Mouse (Mus musculus) intestine, postnatal 0 days (tissue): ENCODE measurements at regions not wholly inside any gene's neighbourhood (a gene's known extent, or its start where the extent isn't known, plus 50 kb on each side); places are given as distances from the start of the nearest gene placed in this dataset.

Source experiments
- ATAC-seq: fragments of 200-750 bp; cut with Nextera tagmentation; 2 replicates; pipeline ENCODE4 v1.8.0; 2017; ENCODE audit warnings: mild to moderate bottlenecking, moderate TSS enrichment, moderate library complexity
- H3K27ac ChIP-seq: fragments of 300-500 bp; sonication (generic); 2 replicates; pipeline ENCODE4 v1.5.1; 2014; ENCODE audit warnings: mild to moderate bottlenecking, low read depth, low read length, moderate library complexity
- H3K27me3 ChIP-seq: fragments of 300-500 bp; sonication (generic); replicated peaks from 2 replicates; pipeline ENCODE4 v1.6.1; 2014; ENCODE audit warnings: low read length, mixed read lengths; ENCODE audit not compliant: control insufficient read depth, insufficient read depth
- H3K36me3 ChIP-seq: fragments of 300-500 bp; sonication (generic); 2 replicates; pipeline ENCODE4 v1.6.1; 2014; ENCODE audit warnings: mild to moderate bottlenecking, moderate library complexity; ENCODE audit not compliant: control insufficient read depth, insufficient read depth
- H3K4me1 ChIP-seq: fragments of 300-500 bp; sonication (generic); replicated peaks from 2 replicates; pipeline ENCODE4 v1.6.1; 2014; ENCODE audit warnings: antibody characterized with exemption, low read length, mixed read lengths; ENCODE audit not compliant: control insufficient read depth, insufficient read depth
- H3K4me2 ChIP-seq: fragments of 300-500 bp; sonication (generic); replicated peaks from 2 replicates; pipeline ENCODE4 v1.6.1; 2014; ENCODE audit warnings: low read depth, mild to moderate bottlenecking, moderate library complexity
- H3K4me3 ChIP-seq: fragments of 300-500 bp; sonication (generic); 2 replicates; pipeline ENCODE4 v1.5.1; 2014; ENCODE audit warnings: low read depth, low read length
- H3K9ac ChIP-seq: fragments of 300-500 bp; sonication (generic); 2 replicates; pipeline ENCODE4 v1.6.1; 2014; ENCODE audit warnings: mild to moderate bottlenecking, low read depth, low read length
- H3K9me3 ChIP-seq: fragments of 300-500 bp; sonication (generic); 2 replicates; pipeline ENCODE4 v1.6.1; 2016; ENCODE audit warnings: mixed run types; ENCODE audit not compliant: control insufficient read depth
- CTCF ChIP-seq: sonication (generic); IDR thresholded peaks from 2 replicates; pipeline ENCODE4 v1.5.1; 2016; ENCODE audit warnings: low read depth, mild to moderate bottlenecking, control low read depth, antibody characterized with exemption, moderate library complexity
- WGBS: fragments of 180-500 bp; shearing (Covaris S2); extraction: QIAGEN DNeasy Blood & Tissue Kit; methylation state at CpG from one replicate; pipeline ENCODE4 v1.1.7; 2014; 5-methylcytosine and 5-hydroxymethylcytosine counted together

GRCm38 (mm10) chr2:34111286-34111685, 223.5 kb upstream of the Mvb12b start:
- 59% methylated on average over 3 of the region's 3 CpGs for WGBS

GRCm38 (mm10) chr2:34110582-34110981, 222.8 kb upstream of the Mvb12b start:
- Histone ChIP-seq H3K27me3 (no peaks in the 10 kb centered on the region), H3K9ac (no peak overlapping the region), H3K4me2 (no peak overlapping the region), H3K27ac (no peak overlapping the region), H3K36me3 (no peaks in the 10 kb centered on the region), H3K9me3 (no peaks in the 10 kb centered on the region), H3K4me1 (no peaks in the 10 kb centered on the region), H3K4me3 (no peak overlapping the region)
- WGBS: 79% methylated on average over 17 of the region's 17 CpGs
- no peak for TF ChIP-seq CTCF
- ATAC-seq: no peak

More at GRCm38 (mm10) chr2:34111286-34111685, 223.5 kb upstream of the Mvb12b start:
- no peak for TF ChIP-seq CTCF
- Histone ChIP-seq H3K27me3 (no peaks in the 10 kb centered on the region), H3K27ac (no peak overlapping the region), H3K4me2 (no peak overlapping the region), H3K9me3 (no peaks in the 10 kb centered on the region), H3K9ac (no peak overlapping the region), H3K4me3 (no peak overlapping the region), H3K4me1 (no peaks in the 10 kb centered on the region), H3K36me3 (no peaks in the 10 kb centered on the region)
- ATAC-seq: no peak

GRCm38 (mm10) chr2:34107566-34108303, 220.0 kb upstream of the Mvb12b start:
- H3K4me3 ChIP-seq: no peak overlapping the region
- 59% methylated on average over 27 of the region's 27 CpGs for WGBS
- H3K9ac ChIP-seq: no peak overlapping the region
- H3K4me1 ChIP-seq: no peaks in the 10 kb centered on the region
- ATAC-seq: no peak
- H3K36me3 ChIP-seq: no peaks in the 10 kb centered on the region
- H3K27ac ChIP-seq: no peak overlapping the region
- no peaks in the 10 kb centered on the region for H3K27me3 ChIP-seq
- TF ChIP-seq CTCF: no peak
- H3K9me3 ChIP-seq: no peaks in the 10 kb centered on the region
- no peak overlapping the region for H3K4me2 ChIP-seq

DNA sequence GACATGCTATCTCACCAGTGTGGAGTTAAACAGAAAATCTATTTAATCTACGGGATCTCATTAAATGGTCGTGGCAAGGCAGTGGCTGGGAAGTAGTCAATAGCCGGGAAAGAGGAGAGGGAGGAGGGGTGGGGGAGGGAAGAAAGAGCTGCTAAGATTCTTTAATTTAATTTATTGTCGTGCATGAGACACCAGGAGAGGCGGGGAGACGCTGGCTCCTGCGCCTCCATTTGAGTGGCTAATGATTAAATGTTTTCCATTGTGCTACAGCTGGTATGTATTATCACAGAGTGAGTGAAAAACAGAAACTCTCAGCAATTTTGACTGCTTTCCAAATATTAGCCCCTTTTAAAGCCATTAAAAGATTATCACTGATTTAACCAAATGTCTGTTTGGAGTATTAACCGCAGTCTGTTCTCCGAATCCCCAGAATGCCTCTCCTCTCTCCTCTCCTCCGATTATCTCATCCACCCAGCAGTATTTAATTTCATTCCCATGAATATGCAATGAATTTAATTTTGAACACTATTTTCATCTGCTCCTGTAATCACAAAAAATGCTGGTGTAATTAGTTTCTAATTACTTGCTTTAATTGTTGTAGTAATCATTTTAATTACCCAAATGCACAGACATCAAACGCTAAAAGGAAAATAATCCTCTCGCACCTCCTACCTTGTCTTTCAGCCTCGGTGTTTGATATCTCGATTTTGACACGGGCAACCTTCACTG, 219.3 kb upstream of the Mvb12b start:
- H3K36me3 ChIP-seq: no peaks in the 10 kb centered on the region
- no peak overlapping the region for H3K4me2 ChIP-seq
- ATAC-seq: no peak
- H3K4me3 ChIP-seq: no peak overlapping the region
- no peaks in the 10 kb centered on the region for H3K4me1 ChIP-seq
- WGBS: 29% methylated on average over 15 of the region's 15 CpGs
- no peak for TF ChIP-seq CTCF
- no peak overlapping the region for H3K9ac ChIP-seq
- H3K27me3 ChIP-seq: no peaks in the 10 kb centered on the region
- no peaks in the 10 kb centered on the region for H3K9me3 ChIP-seq
- H3K27ac ChIP-seq: no peak overlapping the region

- H3K27me3 ChIP-seq: no peaks in the 10 kb centered on the region
- H3K4me1 ChIP-seq: no peaks in the 10 kb centered on the region
- no peaks in the 10 kb centered on the region for H3K36me3 ChIP-seq
- WGBS: 37% methylated on average over 9 of the region's 9 CpGs
- no peak overlapping the region for H3K4me2 ChIP-seq
- H3K27ac ChIP-seq: no peak overlapping the region
- no peak overlapping the region for H3K4me3 ChIP-seq
- ATAC-seq: no peak
- no peak overlapping the region for H3K9ac ChIP-seq
- no peak for TF ChIP-seq CTCF
- H3K9me3 ChIP-seq: no peaks in the 10 kb centered on the region
These were observed 218.5 kb upstream of the Mvb12b start for GRCm38 (mm10) chr2:34106245-34106644.

GRCm38 (mm10) chr2:34105271-34106051, 217.7 kb upstream of the Mvb12b start:
- no peak overlapping the region for H3K4me3 ChIP-seq
- no peak for ATAC-seq
- WGBS: 68% methylated on average over 13 of the region's 13 CpGs
- H3K4me1 ChIP-seq: no peaks in the 10 kb centered on the region
- no peaks in the 10 kb centered on the region for H3K36me3 ChIP-seq
- TF ChIP-seq CTCF: no peak
- no peak overlapping the region for H3K27ac ChIP-seq
- H3K9me3 ChIP-seq: no peaks in the 10 kb centered on the region
- no peak overlapping the region for H3K9ac ChIP-seq
- H3K27me3 ChIP-seq: no peaks in the 10 kb centered on the region
- no peak overlapping the region for H3K4me2 ChIP-seq
